11 mouse cellular contexts compared by ENCODE assay signal in the genomic region with DNA sequence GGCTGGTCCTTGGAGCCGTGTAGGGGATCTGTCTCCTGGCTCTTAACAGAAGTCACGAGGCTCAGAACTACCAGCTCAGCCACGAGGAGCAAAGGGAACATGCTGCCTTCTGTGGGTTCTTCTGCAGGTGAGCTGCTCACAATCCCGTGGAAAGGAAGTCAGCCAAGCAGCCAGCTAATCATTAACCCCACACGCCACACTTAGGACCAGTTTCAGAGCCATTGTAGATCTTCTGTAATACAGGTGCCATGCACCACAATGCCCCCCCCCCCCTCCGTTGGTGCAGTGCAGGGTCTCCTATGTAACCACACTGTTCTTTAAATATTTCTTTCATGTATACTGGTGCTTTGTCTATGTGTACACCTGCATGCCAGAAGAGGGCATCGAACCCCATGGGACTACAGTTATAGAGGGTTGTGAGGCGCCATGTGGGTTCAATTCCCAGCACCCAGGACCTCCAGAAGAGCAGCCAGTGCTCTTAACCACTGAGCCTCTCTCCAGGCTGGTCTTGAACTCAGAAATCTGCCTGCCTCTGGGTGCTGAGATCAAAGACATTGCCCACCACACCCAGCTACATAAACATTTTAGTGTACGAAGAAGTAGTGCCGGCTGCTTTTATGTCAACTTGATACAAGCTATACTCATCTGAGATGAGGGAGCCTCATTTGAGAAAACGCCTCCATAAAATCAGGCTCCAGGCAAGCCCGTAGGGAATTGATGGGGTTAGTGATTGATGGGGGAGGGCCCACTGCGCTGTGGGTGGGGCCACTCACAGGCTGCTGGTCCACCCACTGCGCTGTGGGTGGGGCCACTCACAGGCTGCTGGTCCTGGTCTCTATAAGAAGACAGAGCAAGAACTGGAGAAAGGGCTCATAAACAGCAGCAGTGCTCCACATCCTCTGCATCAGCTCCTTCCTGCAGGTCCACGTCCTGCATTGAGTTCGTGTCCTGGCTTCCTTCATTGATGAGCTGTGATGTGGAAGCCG. TPM values are rescaled to one million over a fixed set of nuclear protein-coding genes. Genes with fewer than 3 reads are reported as not detected.
DNase-seq lines count a peak whose midpoint lies in the region; ATAC-seq and TF ChIP-seq lines count a peak whose summit lies in the region.
"Had no signal": no experiment of that assay in that cellular context is flagged by ENCODE, and none has a peak within 500 bp of the region (broad histone marks: within the 10 kb centered on the region; RNA-seq: fewer than 3 reads in every experiment).

A gene (minus strand): TSS at position 134 of the 986 bp plus-strand sequence.

- H3K27ac ChIP-seq in midbrain, postnatal 0 days (ENCODE audit: low read depth, low read length) = no peak within 1 kb of the TSS
- H3K27ac ChIP-seq in hindbrain, embryonic 10.5 days = no peak within 1 kb of the TSS

- H3K4me2 ChIP-seq in midbrain, postnatal 0 days (ENCODE audit: low read depth, low read length, poor library complexity, severe bottlenecking) = no peak within 1 kb of the TSS

- peaks cover 8% of the 10 kb centered on the region for H3K27me3 ChIP-seq in G1E (ENCODE audit: insufficient read depth, low read length)
- H3K27me3 ChIP-seq in midbrain, postnatal 0 days (ENCODE audit: insufficient read depth, low read length) = no peaks in the 10 kb centered on the region
- no peaks in the 10 kb centered on the region for H3K27me3 ChIP-seq in hindbrain, embryonic 10.5 days (ENCODE audit: insufficient read depth, poor library complexity, severe bottlenecking)

- H3K9ac ChIP-seq in midbrain, postnatal 0 days (replicated peaks; ENCODE audit: low read length, poor library complexity, severe bottlenecking) = no peak within 1 kb of the TSS

- no peak for TF ChIP-seq CTCF in G1E (IDR thresholded peaks at IDR 0.05; ENCODE audit: low read depth, low read length)
- no peak for TF ChIP-seq CTCF in midbrain, postnatal 0 days (IDR thresholded peaks at IDR 0.05)

- peak; percentile 75 for ATAC-seq in G1E (ENCODE audit: extremely low read depth, insufficient number of reproducible peaks, low FRiP score, poor library complexity, severe bottlenecking)
- no peak for ATAC-seq in midbrain, postnatal 0 days (ENCODE audit: low FRiP score)

- peaks cover 22% of the 10 kb centered on the region for H3K4me1 ChIP-seq in G1E (ENCODE audit: insufficient read depth, low read depth, low read length)
- H3K4me1 ChIP-seq in midbrain, postnatal 0 days (ENCODE audit: insufficient read depth, low read length) = no peaks in the 10 kb centered on the region
- no peaks in the 10 kb centered on the region for H3K4me1 ChIP-seq in hindbrain, embryonic 10.5 days (replicated peaks)

- 67% methylated on average over 17 of the region's 17 CpGs for WGBS in midbrain, postnatal 0 days
- 66% methylated on average over 17 of the region's 17 CpGs for WGBS in hindbrain, embryonic 10.5 days

- peak; percentile 28 for DNase-seq in G1E (ENCODE audit: low spot score)
- DNase-seq in c-Kit-positive CD71-positive TER-119-negative erythroid progenitor cells, embryonic 14.5 days (ENCODE audit: low read depth) = peak; percentile 76
- peak; percentile 83 for DNase-seq in kidney, postnatal 14 days
- peak; percentile 53 to 75 for DNase-seq in lung, postnatal 4 days
- no peak for DNase-seq in frontal cortex, postnatal 25 days (ENCODE audit: low spot score in 2 of 2)
- no peak for DNase-seq in midbrain, postnatal 0 days (ENCODE audit: low spot score)
- DNase-seq in thymus, postnatal 25 days = no peak
- no peak for DNase-seq in hindbrain, embryonic 10.5 days (ENCODE audit: low spot score)
- DNase-seq: heart, adult 11 months had no signal

- H3K36me3 ChIP-seq in G1E (replicated peaks) = peaks cover 31% of the 10 kb centered on the region
- peaks cover 18% of the 10 kb centered on the region for H3K36me3 ChIP-seq in midbrain, postnatal 0 days (ENCODE audit: insufficient read depth, low read length)
- peaks cover 25% of the 10 kb centered on the region for H3K36me3 ChIP-seq in hindbrain, embryonic 10.5 days

- no peak within 1 kb of the TSS for H3K4me3 ChIP-seq in G1E (ENCODE audit: low read depth, low read length)
- H3K4me3 ChIP-seq in midbrain, postnatal 0 days (ENCODE audit: low read depth, low read length) = no peak within 1 kb of the TSS
- H3K4me3 ChIP-seq in hindbrain, embryonic 10.5 days = no peak within 1 kb of the TSS

- H3K9me3 ChIP-seq in G1E (replicated peaks) = no peaks in the 10 kb centered on the region
- H3K9me3 ChIP-seq in midbrain, postnatal 0 days (ENCODE audit: low read length) = no peaks in the 10 kb centered on the region
- H3K9me3 ChIP-seq in hindbrain, embryonic 10.5 days = no peaks in the 10 kb centered on the region

RNA-seq across cellular contexts. Expression of the gene that starts here (rescaled TPM):
- total RNA-seq in G1E (2014; fragmentation: Nextera tagmentation) (not detected in 2 replicates), G1E (2017) (not detected in 2 replicates)
- not detected in 2 replicates for polyA plus RNA-seq in G1E (2012)
- total RNA-seq in midbrain, postnatal 0 days (2014; rRNA removed) = not detected in 2 replicates
- not detected in 2 replicates for polyA plus RNA-seq in midbrain, postnatal 0 days (2015; fragmentation: Nextera tagmentation; extraction: Ambion mirVana)
- not detected in 2 replicates for polyA plus RNA-seq in hindbrain, embryonic 10.5 days (2016; fragmentation: Nextera tagmentation; extraction: Ambion mirVana)
- total RNA-seq: neutrophil, adult 5-6 weeks had no signal
- polyA plus RNA-seq: brain, embryonic 14.5 days had no signal

Comparison
In these comparisons a context has a peak if more than half of its experiments do, and no peak if none do; other contexts are left out.
1. Peak in DNase-seq and ATAC-seq in G1E; RNA of the gene not detected or under 1 TPM.
2. DNase-seq: peak in c-Kit-positive CD71-positive TER-119-negative erythroid progenitor cells, embryonic 14.5 days (single experiment), kidney, postnatal 14 days (single experiment) and lung, postnatal 4 days (2 of 2); none in frontal cortex, postnatal 25 days (0 of 2), midbrain, postnatal 0 days (single experiment), thymus, postnatal 25 days (single experiment) and hindbrain, embryonic 10.5 days (single experiment).